Mouse (Mus musculus) T-cell, adult 2 months (primary cell): ENCODE results near the gene Ogdhl.
"Not testable (repeated sequence)": the region's sequence is repeated elsewhere in the genome, so short reads cannot be mapped to it uniquely, and the experiment has no call there.

Experiments used
- DNase-seq: peaks from one replicate; pipeline ENCODE4 v3.0.0; 2022; ENCODE audit warnings: low spot score

Ogdhl gene

GRCm38 (mm10) chr14:32321732-32322685 is at the start of gene Ogdhl:
Gene Ogdhl, plus strand, starts transcription at chr14:32322019.
- peak; percentile 10 for DNase-seq

DNA sequence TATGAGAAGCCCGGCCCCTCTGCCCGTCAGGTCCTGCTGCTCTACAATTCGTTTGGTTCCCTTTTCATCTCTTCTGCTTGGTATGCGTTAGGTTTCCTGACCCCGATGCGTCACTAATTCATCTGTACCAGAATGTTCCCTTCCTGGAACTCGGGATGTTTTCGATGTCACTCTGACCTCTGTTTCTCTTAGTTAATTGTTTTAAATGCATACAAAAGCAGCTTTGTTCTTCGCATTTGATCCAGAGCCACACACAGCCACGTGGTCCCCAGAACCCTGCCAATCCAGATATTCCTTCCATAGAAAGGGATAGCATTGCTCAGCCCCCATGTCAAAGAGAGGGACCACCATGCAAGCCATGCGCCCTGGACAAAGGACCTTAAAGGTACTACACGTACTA is 20.2 kb upstream of the Ogdhl start:
- no peak for DNase-seq

GRCm38 (mm10) chr14:32302423-32302822 is 19.4 kb upstream of the Ogdhl start:
- no peak for DNase-seq

- no peak for DNase-seq
These were observed 16.9 kb upstream of the Ogdhl start for GRCm38 (mm10) chr14:32304921-32305320.

DNA sequence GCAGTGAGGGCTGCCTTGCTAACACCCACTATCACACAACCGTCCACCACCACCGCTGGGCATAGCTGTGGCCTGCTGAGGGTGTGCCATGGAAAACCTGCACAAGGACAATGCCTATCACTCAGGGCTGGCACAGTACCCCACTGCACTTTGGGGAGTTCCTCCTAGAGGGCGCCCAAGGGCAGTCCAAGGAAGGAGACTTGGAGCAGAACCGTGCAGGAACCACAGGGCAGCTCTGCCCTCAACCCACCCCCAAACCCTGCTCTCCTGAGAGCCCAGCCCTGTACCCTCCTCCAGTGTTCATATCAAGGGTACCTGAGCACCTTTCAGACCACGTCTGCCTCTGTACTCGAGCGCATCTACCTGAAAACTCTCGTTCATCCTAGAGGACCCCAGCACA is 11.9 kb upstream of the Ogdhl start:
- DNase-seq: no peak

- no peak for DNase-seq
These were observed 10.3 kb upstream of the Ogdhl start for GRCm38 (mm10) chr14:32311381-32312035.

DNA sequence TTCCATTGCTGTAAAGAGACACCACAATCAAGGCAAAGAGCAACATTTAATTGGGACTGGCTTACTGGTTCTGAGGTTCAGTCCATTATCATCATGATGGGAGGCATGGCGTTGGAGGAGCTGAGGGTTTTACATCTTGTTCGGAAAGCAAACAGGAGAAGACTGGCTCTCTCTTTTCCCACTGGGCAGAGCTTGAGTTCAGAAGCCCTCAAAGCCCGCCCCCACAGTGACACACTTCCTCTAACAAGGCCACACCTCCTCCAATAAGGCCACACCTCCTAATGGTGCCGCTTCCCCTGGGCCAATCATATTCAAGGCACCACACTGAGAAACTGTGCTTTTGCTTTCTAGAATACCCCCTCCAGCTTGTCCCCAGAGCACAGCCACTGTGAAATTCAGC is 4.0 kb upstream of the Ogdhl start:
- no peak for DNase-seq

GRCm38 (mm10) chr14:32323221-32323620 is 1.4 kb downstream of the Ogdhl start:
- DNase-seq: no peak

- no peak for DNase-seq
These were observed 5.5 kb downstream of the Ogdhl start for GRCm38 (mm10) chr14:32327366-32327765.

DNA sequence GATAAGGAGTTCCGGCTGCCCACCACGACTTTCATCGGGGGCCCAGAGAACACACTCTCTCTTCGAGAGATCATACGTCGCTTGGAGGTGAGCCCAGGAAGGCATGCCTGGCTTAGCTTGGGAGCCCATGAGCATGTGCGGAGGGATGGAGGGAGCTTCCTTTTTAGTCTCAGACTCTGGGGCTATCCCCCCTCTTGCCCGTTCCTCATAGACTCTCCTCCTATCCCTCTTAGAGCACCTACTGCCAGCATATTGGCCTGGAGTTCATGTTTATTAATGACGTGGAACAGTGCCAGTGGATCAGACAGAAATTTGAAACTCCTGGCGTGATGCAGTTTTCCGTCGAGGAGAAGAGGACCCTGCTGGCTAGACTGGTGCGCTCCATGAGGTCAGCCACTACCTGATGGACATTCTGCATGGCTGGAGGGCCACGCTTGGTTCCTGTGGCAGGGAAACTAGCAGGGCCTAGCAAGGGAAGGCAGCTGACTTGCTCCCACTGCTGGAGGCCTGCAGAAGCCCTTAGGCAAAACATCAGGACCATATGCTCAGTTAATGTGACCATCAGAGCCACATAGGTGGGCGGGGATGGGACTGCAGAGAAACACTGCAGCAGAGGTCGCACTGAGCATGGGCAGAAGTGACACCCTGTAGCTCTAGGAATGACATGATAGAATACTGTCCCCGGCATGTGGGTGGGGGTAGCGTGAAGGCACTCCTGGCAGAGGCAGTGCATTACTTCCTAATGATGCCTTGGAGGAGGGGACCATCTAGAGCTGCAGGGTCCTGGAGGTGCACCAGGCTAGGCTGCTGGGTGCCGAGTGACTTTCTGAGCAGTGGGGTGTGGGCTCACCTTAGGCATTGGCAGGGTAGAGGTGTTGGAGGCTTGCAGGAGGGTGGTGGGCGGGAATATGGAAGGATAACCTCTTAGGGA is 11.0 kb downstream of the Ogdhl start:
- no peak for DNase-seq

- no peak for DNase-seq
These were observed 14.2 kb downstream of the Ogdhl start for GRCm38 (mm10) chr14:32336021-32336420.

GRCm38 (mm10) chr14:32336547-32336946 is 14.7 kb downstream of the Ogdhl start:
- DNase-seq: no peak

GRCm38 (mm10) chr14:32341823-32342222 is 20.0 kb downstream of the Ogdhl start:
- DNase-seq: no peak

DNA sequence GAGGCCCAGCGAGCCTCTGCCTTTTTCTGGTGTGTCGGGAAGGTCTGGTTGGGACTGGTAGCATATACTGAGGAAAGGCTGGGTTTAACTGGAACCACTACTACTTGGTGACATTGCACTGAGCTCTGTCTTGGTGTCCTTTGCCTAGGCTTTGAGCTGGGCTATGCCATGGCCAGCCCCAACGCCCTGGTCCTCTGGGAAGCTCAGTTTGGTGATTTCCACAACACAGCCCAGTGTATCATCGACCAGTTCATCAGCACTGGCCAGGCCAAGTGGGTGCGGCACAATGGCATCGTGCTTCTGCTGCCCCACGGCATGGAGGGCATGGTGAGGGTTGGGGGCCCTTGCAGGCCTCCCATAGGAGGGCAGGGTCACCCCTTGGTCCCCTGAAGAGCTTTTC is 22.4 kb downstream of the Ogdhl start:
- DNase-seq: no peak

DNA sequence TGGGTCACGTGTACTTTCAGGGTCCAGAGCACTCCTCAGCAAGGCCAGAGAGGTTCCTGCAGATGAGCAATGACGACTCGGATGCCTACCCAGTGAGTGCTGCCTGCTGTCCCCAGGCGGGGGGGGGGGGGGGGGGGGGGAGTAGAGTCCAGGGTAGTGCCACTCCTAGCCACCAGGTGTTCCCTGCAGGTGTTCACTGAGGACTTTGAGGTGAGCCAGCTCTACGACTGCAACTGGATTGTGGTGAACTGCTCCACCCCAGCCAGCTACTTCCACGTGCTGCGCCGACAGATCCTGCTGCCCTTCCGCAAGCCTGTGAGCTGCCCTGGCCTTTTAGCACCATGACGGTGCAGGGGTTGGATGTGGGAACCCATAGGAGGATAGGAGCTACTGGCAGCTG is 22.9 kb downstream of the Ogdhl start:
- DNase-seq: no peak

- no peak for DNase-seq
These were observed 25.5 kb downstream of the Ogdhl start for GRCm38 (mm10) chr14:32347307-32347706.

GRCm38 (mm10) chr14:32351181-32351920 is 29.5 kb downstream of the Ogdhl start:
- not testable (repeated sequence) for DNase-seq

GRCm38 (mm10) chr14:32364359-32364758 is 42.5 kb downstream of the Ogdhl start:
- DNase-seq: no peak

DNA sequence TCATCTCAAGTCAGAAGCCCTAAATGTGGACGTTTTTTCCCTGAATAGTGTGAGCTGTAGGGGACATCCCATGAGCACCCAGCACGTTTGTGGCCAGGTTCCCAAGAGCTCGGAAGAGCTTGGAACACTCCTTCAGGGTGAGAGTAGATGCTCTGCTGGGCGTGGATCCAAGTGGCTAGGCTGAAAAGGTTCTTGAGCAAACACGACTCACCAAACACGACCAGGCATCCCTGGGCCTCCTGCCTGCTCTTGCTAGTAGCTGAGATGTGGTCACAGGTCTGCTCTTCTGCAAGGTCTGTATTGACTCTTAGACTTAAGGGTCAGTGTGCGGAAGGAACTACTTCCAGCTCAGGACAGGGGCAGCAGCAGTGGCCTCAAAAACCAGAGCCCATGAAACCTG is 47.9 kb downstream of the Ogdhl start:
- DNase-seq: no peak

GRCm38 (mm10) chr14:32372510-32372909 is 50.7 kb downstream of the Ogdhl start:
- DNase-seq: no peak

DNA sequence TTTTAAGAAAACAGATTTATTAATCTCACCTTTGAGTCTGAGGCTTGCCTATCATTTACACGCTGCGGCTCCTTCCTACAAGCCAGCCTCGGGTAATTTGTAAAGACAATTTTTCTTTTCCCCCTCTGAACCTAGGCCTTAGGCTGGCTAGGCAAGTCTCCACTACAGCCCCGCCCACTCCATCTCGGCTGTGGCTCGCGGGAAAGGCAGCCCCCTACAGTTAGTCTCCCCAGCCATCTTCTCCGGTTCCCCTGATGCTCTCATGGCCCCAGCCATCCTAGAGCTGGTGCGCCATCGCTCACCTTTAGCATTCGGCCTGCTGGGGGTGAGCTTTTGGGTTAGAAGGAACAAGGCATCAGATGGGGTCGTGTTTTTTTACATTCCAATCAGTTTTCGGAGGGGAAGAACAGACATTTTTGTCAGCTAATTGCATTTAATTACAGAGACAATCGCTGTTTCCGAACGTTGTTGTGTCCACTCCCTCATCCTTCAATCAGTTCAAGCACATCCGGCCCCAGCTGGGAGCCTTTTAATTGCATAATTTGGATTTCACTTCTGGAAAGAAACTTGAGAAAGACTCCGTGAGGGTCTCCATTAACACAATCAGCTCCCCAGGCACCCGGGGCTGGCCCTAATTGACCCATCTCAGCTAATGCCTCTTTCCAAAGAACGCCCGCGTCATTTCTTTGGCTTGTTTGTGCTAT is 57.7 kb downstream of the Ogdhl start:
- DNase-seq: no peak
